ENCODE assay signal across 15 mouse cellular contexts in genomic region chr8:90822443-90822842, GRCm38 (mm10). TPM values are rescaled to one million over a fixed set of nuclear protein-coding genes. Genes with fewer than 3 reads are reported as not detected.
DNase-seq lines count a peak whose midpoint lies in the region; ATAC-seq and TF ChIP-seq lines count a peak whose summit lies in the region.
"Had no signal": no experiment of that assay in that cellular context is flagged by ENCODE, and none has a peak within 500 bp of the region (broad histone marks: within the 10 kb centered on the region; RNA-seq: fewer than 3 reads in every experiment).

No protein-coding gene starts in this region.

- no peaks in the 10 kb centered on the region for H3K79me2 ChIP-seq in MEL (ENCODE audit: control insufficient read depth, insufficient read depth, low read length, poor library complexity)

- no peak for TF ChIP-seq RAD21 in MEL (IDR thresholded peaks at IDR 0.05; ENCODE audit: low read depth, low read length)

- TF ChIP-seq CTCF in MEL (IDR thresholded peaks at IDR 0.05 in 2 of 3, conservative IDR thresholded peaks at IDR 0.05 in 1 of 3; ENCODE audit: control insufficient read depth in 1 of 3, insufficient read depth in 1 of 3, low read depth in 2 of 3, low read length in 3 of 3, poor library complexity in 1 of 3, severe bottlenecking in 1 of 3) = no peak

- H3K4me3 ChIP-seq in MEL (ENCODE audit: control insufficient read depth in 1 of 2, insufficient read depth in 1 of 2, low read depth in 2 of 2, low read length in 2 of 2) = no peak overlapping the region
- H3K4me3 ChIP-seq: embryonic facial prominence, embryonic 12.5 days; lung, embryonic 15.5 days; neural tube, embryonic 12.5 days had no signal

- peaks cover 0 to 10% of the 10 kb centered on the region in 2 experiments; a peak in 2 of 4 replicates for H3K4me1 ChIP-seq in MEL (ENCODE audit: control insufficient read depth in 1 of 2, insufficient read depth in 2 of 2, low read length in 2 of 2)
- H3K4me1 ChIP-seq: embryonic facial prominence, embryonic 12.5 days had no signal

- no peak for TF ChIP-seq POLR2A in MEL (IDR thresholded peaks at IDR 0.05; ENCODE audit: control insufficient read depth in 1 of 2, insufficient read depth in 1 of 2, low read depth in 1 of 2, low read length in 2 of 2, poor library complexity in 1 of 2)

- no peak overlapping the region for H3K9ac ChIP-seq in MEL (ENCODE audit: control insufficient read depth, low read depth, low read length, poor library complexity, severe bottlenecking)
- H3K9ac ChIP-seq: embryonic facial prominence, embryonic 12.5 days; lung, embryonic 15.5 days; neural tube, embryonic 12.5 days had no signal

- H3K36me3 ChIP-seq in MEL (ENCODE audit: control insufficient read depth in 1 of 2, insufficient read depth in 2 of 2, low read length in 2 of 2) = peaks cover 0 to 8% of the 10 kb centered on the region in 2 experiments; a peak in 2 of 4 replicates
- H3K36me3 ChIP-seq: embryonic facial prominence, embryonic 12.5 days; lung, embryonic 15.5 days; neural tube, embryonic 12.5 days had no signal

- H3K27ac ChIP-seq in MEL (ENCODE audit: control insufficient read depth, low read depth, low read length) = no peak overlapping the region
- H3K27ac ChIP-seq: embryonic facial prominence, embryonic 12.5 days; lung, embryonic 15.5 days; neural tube, embryonic 12.5 days had no signal

- peaks cover 0 to 2% of the 10 kb centered on the region in 2 experiments; a peak in 1 of 4 replicates for H3K27me3 ChIP-seq in MEL (ENCODE audit: control insufficient read depth in 1 of 2, insufficient read depth in 2 of 2, low read length in 2 of 2)
- H3K27me3 ChIP-seq: embryonic facial prominence, embryonic 12.5 days; lung, embryonic 15.5 days; neural tube, embryonic 12.5 days had no signal

- DNase-seq in heart, adult 9 months (ENCODE audit: low spot score in 2 of 2) = peak; percentile 60 to 78
- no peak for DNase-seq in heart, postnatal 14 days
- DNase-seq in 3T3-L1 (ENCODE audit: low read depth, low spot score) (peak; percentile 34), MEL (ENCODE audit: low read depth, low spot score) (peak; percentile 55)
- DNase-seq in heart, postnatal 10 days = peak; percentile 45 to 50
- no peak for DNase-seq in neural tube, embryonic 10.5 days (ENCODE audit: extremely low spot score, low spot score)
- no peak for DNase-seq in urinary bladder, postnatal 4 days (ENCODE audit: low spot score in 2 of 2)
- DNase-seq: layer of hippocampus, postnatal 36 days; right cerebral cortex, postnatal 4 days; thymus, postnatal 25 days had no signal

- intact Hi-C loops in heart, postnatal 14 days (cut with DNase I) = no loop called here
- intact Hi-C loops in heart, postnatal 10 days (cut with DNase I) = no loop called here

- peak; percentile 82 to 90 for TF ChIP-seq EP300 in MEL (IDR thresholded peaks at IDR 0.05; ENCODE audit: low read depth in 1 of 2, low read length in 2 of 2)

- no peak for ATAC-seq in CD4-positive, CD25-positive, alpha-beta regulatory T cell, adult 4 months
- ATAC-seq: hindbrain, embryonic 16.5 days had no signal

- H3K9me3 ChIP-seq in MEL (replicated peaks; ENCODE audit: insufficient read depth, low read length) = no peaks in the 10 kb centered on the region
- H3K9me3 ChIP-seq: embryonic facial prominence, embryonic 12.5 days; lung, embryonic 15.5 days; neural tube, embryonic 12.5 days had no signal

TF ChIP-seq in MEL, 35 proteins besides CTCF, POLR2A, EP300 and RAD21:
- TF ChIP-seq ETS1 (IDR thresholded peaks at IDR 0.05; ENCODE audit: low read depth, low read length) (peak; percentile 72), GATA1 (IDR thresholded peaks at IDR 0.05; ENCODE audit: low read depth, low read length) (peak; percentile 90), TAL1 (IDR thresholded peaks at IDR 0.05; ENCODE audit: low read length) (peak; percentile 85), BHLHE40 (IDR thresholded peaks at IDR 0.05; ENCODE audit: borderline replicate concordance, low read depth, low read length) (no peak), SIN3A (IDR thresholded peaks at IDR 0.05; ENCODE audit: low read length) (no peak), TCF12 (IDR thresholded peaks at IDR 0.05; ENCODE audit: low read depth, low read length) (peak; percentile 90), RCOR1 (IDR thresholded peaks at IDR 0.05; ENCODE audit: low read depth, low read length) (peak; percentile 84), CHD2 (IDR thresholded peaks at IDR 0.05; ENCODE audit: low read length) (no peak)

RNA-seq across cellular contexts. Expression of gene Gm19935, which starts 5.2 kb away (rescaled TPM):
- under 1 TPM in 1 of 2 experiments, not detected in 1; 0.76 TPM for total RNA-seq in heart, postnatal 14 days (2021)
- total RNA-seq in MEL (2012; rRNA removed) = not detected in 2 replicates
- not detected for polyA plus RNA-seq in MEL (2012; ENCODE audit: insufficient read depth in 1 of 2, insufficient read length in 2 of 2, low read depth in 1 of 2, low replicate concordance in 2 of 2, missing spikeins in 1 of 2)
- total RNA-seq in heart, postnatal 10 days (2021) = not detected
- polyA plus RNA-seq in CD4-positive, CD25-positive, alpha-beta regulatory T cell, adult 4 months (2017; shearing (Covaris generic)) = not detected
- polyA plus RNA-seq: embryonic facial prominence, embryonic 12.5 days had no signal

RNA-seq across cellular contexts. Expression of gene Chd9, which starts 5.7 kb away (rescaled TPM):
- total RNA-seq in heart, postnatal 14 days (2021) = 10 to 100 TPM; 60.2 to 66.2 TPM
- 5.9 and 7.9 TPM in 2 replicates for total RNA-seq in MEL (2012; rRNA removed)
- 10 to 100 TPM; 40.3 to 87.4 TPM for polyA plus RNA-seq in MEL (2012; ENCODE audit: insufficient read depth in 1 of 2, insufficient read length in 2 of 2, low read depth in 1 of 2, low replicate concordance in 2 of 2, missing spikeins in 1 of 2)
- 10 to 100 TPM; 47.9 to 51.0 TPM for total RNA-seq in heart, postnatal 10 days (2021)
- polyA plus RNA-seq in CD4-positive, CD25-positive, alpha-beta regulatory T cell, adult 4 months (2017; shearing (Covaris generic)) = 100 to 1,000 TPM; 195 to 267 TPM

Comparison
In these comparisons a context has a peak if more than half of its experiments do, and no peak if none do; other contexts are left out.
1. DNase-seq: peak in heart, adult 9 months (2 of 2), 3T3-L1 (single experiment), MEL (single experiment) and heart, postnatal 10 days (2 of 2); none in heart, postnatal 14 days (0 of 2), neural tube, embryonic 10.5 days (single experiment) and urinary bladder, postnatal 4 days (0 of 2).